Mouse (Mus musculus): ENCODE measurements around the gene Gfm2. TPM values are rescaled to one million over a fixed set of nuclear protein-coding genes. Genes with fewer than 3 reads are reported as not detected.
A peak's percentile ranks its signal among the peaks of the same experiment; 100 is the strongest.

The Gfm2 gene
- total and polyA plus RNA-seq, 2 experiments from 2014 or later = 21.4 to 23.3 TPM

DNA sequence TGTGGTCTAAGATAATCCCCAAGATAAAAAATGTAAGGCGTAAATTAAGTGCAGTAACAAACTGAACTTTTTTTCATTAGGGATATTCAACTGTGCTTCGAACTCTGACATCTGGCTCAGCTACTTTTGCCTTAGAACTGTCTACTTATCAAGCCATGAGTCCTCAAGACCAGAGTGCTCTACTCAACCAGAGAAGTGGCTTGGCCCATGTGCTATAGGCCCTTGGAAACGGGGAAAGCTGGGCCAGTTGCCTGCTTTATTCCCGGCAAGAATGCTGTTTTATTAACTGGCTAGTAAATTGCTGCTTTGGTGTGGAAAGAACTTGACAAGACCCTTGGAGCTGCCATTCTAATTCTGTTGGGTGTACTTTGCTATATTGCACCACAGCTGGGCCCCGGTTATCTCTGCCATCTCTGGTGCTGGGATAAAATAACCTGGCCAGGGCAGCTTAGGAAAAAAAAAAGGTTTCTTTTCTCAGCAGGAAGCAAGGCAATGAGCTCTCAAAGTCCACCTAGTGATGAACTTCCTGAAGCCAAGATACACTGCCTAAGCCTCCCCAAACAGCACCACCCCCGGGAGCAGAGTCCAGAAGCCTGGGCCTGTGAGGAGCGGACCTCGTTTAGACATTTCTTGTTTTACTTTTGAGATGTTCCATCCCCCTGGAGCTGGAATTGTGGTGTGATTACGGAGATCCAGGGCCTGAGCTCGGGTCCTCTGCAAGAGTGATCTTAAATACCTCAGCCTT, 38.0 kb downstream of the Gfm2 start:
- no peak for TF ChIP-seq CTCF (IDR thresholded peaks at IDR 0.05; ENCODE audit: low read depth)
- 85% methylated on average over 10 of the region's 10 CpGs for WGBS
- no peak for ATAC-seq
- Histone ChIP-seq H3K4me3 (ENCODE audit: low read length) (no peak overlapping the region), H3K9me3 (ENCODE audit: low read length) (no peaks in the 10 kb centered on the region), H3K36me3 (ENCODE audit: insufficient read depth, low read length) (peaks cover 61% of the 10 kb centered on the region), H3K4me1 (ENCODE audit: insufficient read depth, low read length) (no peaks in the 10 kb centered on the region), H3K27me3 (ENCODE audit: insufficient read depth, low read length) (no peaks in the 10 kb centered on the region), H3K27ac (no peak overlapping the region), H3K9ac (replicated peaks; ENCODE audit: low read length) (no peak overlapping the region), H3K4me2 (ENCODE audit: low read depth, low read length) (no peak overlapping the region)
- DNase-seq (ENCODE audit: low spot score) = no peak

GRCm38 (mm10) chr13:97176731-97177130, 39.0 kb downstream of the Gfm2 start:
- Histone ChIP-seq H3K27ac (no peak overlapping the region), H3K4me3 (ENCODE audit: low read length) (no peak overlapping the region), H3K27me3 (ENCODE audit: insufficient read depth, low read length) (no peaks in the 10 kb centered on the region), H3K4me2 (ENCODE audit: low read depth, low read length) (no peak overlapping the region), H3K9ac (replicated peaks; ENCODE audit: low read length) (no peak overlapping the region), H3K36me3 (ENCODE audit: insufficient read depth, low read length) (peaks cover 59% of the 10 kb centered on the region), H3K4me1 (ENCODE audit: insufficient read depth, low read length) (no peaks in the 10 kb centered on the region), H3K9me3 (ENCODE audit: low read length) (no peaks in the 10 kb centered on the region)
- no peak for TF ChIP-seq CTCF (IDR thresholded peaks at IDR 0.05; ENCODE audit: low read depth)
- DNase-seq (ENCODE audit: low spot score) (no peak), ATAC-seq (no peak)
- 84% methylated on average over 5 of the region's 5 CpGs for WGBS

DNA sequence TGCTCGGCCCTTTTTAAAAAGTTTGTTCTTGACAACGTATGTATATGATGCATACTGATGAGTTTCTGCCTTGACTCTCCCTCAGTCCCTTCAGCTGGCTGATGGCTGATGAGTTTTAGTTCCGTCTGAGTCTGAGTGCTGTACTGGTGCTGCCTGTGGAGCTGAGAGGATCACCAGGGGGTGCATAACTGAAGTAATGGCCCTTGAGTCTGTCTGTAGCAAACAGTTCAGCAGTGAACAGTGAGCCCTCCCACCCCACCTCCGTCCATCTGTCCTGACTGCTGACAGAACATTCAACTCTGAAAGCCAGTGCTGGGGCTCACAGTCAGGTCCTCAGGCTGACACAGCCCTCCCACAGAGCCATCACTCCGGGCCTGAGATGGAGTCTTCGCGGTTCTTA, 41.2 kb downstream of the Gfm2 start:
- Histone ChIP-seq H3K9me3 (ENCODE audit: low read length) (no peaks in the 10 kb centered on the region), H3K9ac (replicated peaks; ENCODE audit: low read length) (no peak overlapping the region), H3K4me2 (ENCODE audit: low read depth, low read length) (no peak overlapping the region), H3K27ac (no peak overlapping the region), H3K27me3 (ENCODE audit: insufficient read depth, low read length) (no peaks in the 10 kb centered on the region), H3K36me3 (ENCODE audit: insufficient read depth, low read length) (peaks cover 46% of the 10 kb centered on the region), H3K4me3 (ENCODE audit: low read length) (no peak overlapping the region), H3K4me1 (ENCODE audit: insufficient read depth, low read length) (no peaks in the 10 kb centered on the region)
- DNase-seq (ENCODE audit: low spot score) (no peak), ATAC-seq (no peak)
- 63% methylated on average over 7 of the region's 7 CpGs for WGBS
- TF ChIP-seq CTCF (IDR thresholded peaks at IDR 0.05; ENCODE audit: low read depth) = no peak

DNA sequence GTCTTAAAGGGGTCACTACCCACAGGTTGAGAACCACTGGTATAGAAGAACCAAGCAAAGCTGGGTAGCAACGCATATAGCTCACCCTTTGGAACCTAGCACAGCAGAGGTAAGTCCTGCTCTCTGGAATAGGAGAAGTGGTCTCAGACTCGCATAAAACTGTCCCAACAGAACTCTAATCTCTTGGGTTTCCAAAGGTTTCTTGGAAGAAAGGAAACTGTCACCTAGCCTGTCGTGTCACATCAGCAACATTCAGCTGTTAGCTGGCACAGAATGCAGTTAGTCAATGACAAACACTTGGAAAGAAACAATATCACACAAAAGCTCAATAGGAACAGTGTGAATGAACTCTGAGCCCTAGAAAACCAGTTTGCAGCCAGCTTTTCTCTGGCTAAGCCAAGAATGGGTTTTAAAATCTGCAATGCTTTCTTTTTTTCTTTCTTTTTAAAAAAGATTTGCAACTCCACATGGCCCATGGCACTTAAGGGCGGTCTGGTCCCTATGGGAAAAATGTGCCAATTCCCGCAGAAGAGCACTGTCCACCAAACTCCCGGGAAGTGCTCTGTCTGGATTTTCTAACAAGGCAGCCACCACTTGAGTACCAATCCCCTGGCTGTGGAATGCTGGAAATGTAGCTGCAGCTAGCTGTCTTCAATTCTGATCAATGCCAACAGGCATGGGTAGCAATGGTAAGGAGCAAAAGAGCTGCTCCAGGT, 42.5 kb downstream of the Gfm2 start:
- DNase-seq (ENCODE audit: low spot score) (no peak), ATAC-seq (no peak)
- H3K9me3 ChIP-seq (ENCODE audit: low read length) = no peaks in the 10 kb centered on the region
- no peak overlapping the region for H3K4me2 ChIP-seq (ENCODE audit: low read depth, low read length)
- no peak overlapping the region for H3K27ac ChIP-seq
- H3K4me3 ChIP-seq (ENCODE audit: low read length) = no peak overlapping the region
- WGBS = 57% methylated on average over 6 of the region's 6 CpGs
- no peaks in the 10 kb centered on the region for H3K27me3 ChIP-seq (ENCODE audit: insufficient read depth, low read length)
- no peak for TF ChIP-seq CTCF (IDR thresholded peaks at IDR 0.05; ENCODE audit: low read depth)
- no peak overlapping the region for H3K9ac ChIP-seq (replicated peaks; ENCODE audit: low read length)
- peaks cover 34% of the 10 kb centered on the region for H3K36me3 ChIP-seq (ENCODE audit: insufficient read depth, low read length)
- no peaks in the 10 kb centered on the region for H3K4me1 ChIP-seq (ENCODE audit: insufficient read depth, low read length)

DNA sequence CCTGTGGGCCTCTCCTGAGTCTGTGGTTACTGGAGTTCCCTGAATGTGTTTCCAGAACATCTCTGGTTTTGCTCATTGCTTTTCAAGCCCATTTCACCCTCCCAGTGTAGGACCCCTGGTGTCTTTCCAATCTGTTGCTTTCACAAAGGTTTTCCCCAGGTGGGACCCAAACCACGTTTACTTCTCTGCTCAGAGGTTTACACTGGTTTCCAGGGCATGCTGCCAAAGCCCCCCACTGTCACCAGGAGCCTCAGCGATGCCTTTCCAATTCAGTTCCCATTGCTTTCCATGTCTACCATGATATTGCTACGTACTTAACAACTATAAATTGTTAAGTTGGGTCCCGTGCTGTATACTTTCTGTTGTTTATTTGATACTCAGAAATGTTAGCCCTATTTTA, 45.1 kb downstream of the Gfm2 start:
- Histone ChIP-seq H3K4me3 (ENCODE audit: low read length) (no peak overlapping the region), H3K9ac (replicated peaks; ENCODE audit: low read length) (no peak overlapping the region), H3K9me3 (ENCODE audit: low read length) (no peaks in the 10 kb centered on the region), H3K27me3 (ENCODE audit: insufficient read depth, low read length) (no peaks in the 10 kb centered on the region), H3K36me3 (ENCODE audit: insufficient read depth, low read length) (peaks cover 16% of the 10 kb centered on the region; the same call in 1 of the 2 replicates), H3K27ac (no peak overlapping the region), H3K4me1 (ENCODE audit: insufficient read depth, low read length) (no peaks in the 10 kb centered on the region), H3K4me2 (ENCODE audit: low read depth, low read length) (no peak overlapping the region)
- ATAC-seq (no peak), DNase-seq (ENCODE audit: low spot score) (no peak)
- 57% methylated on average over 4 of the region's 4 CpGs for WGBS
- no peak for TF ChIP-seq CTCF (IDR thresholded peaks at IDR 0.05; ENCODE audit: low read depth)

DNA sequence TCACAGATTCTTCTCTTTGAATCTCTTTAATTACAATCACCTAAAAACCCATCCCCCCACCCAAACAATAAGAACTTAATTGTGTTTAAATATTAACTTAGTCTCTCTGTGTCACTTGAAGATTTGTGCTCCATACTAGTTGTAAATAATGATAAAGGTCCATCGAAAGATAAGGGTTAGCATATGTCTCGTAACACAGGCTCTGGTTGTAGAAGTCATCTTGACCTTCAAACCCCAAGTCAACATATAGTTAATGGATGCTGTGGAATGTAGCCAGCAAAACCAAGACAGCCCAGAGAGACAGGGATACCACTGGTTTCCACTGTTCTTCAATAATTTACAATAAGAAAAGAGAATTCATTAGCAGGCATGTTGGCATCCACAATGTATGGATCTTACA, 46.4 kb downstream of the Gfm2 start:
- no peak overlapping the region for H3K4me3 ChIP-seq (ENCODE audit: low read length)
- no peaks in the 10 kb centered on the region for H3K4me1 ChIP-seq (ENCODE audit: insufficient read depth, low read length)
- DNase-seq (ENCODE audit: low spot score) = no peak
- H3K36me3 ChIP-seq (ENCODE audit: insufficient read depth, low read length) = peaks cover 11% of the 10 kb centered on the region; the same call in 1 of the 2 replicates
- H3K4me2 ChIP-seq (ENCODE audit: low read depth, low read length) = no peak overlapping the region
- no peak overlapping the region for H3K27ac ChIP-seq
- no peak overlapping the region for H3K9ac ChIP-seq (replicated peaks; ENCODE audit: low read length)
- H3K27me3 ChIP-seq (ENCODE audit: insufficient read depth, low read length) = no peaks in the 10 kb centered on the region
- ATAC-seq = no peak
- no peak for TF ChIP-seq CTCF (IDR thresholded peaks at IDR 0.05; ENCODE audit: low read depth)
- no peaks in the 10 kb centered on the region for H3K9me3 ChIP-seq (ENCODE audit: low read length)
- over 99% methylated on average over 2 of the region's 2 CpGs for WGBS

DNA sequence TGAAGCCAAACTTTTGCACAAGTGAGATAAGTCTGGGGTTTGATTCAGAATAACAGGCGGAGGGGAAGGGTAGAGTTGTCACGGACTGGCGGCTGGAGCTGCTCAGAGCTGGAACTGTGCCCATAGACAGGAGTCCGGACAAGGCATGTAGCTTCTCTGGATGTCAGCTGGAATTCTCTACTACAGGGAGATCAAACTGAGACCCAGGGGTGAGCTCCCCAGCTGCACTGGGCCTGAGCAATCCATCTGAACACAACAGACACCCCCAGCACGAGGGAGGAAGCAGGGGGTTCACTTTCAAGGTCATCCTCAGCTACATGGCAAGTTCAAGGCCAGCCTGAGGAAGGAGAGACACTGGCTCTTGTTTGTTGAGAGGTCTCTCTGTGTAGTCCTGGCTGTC, 46.9 kb downstream of the Gfm2 start:
- Histone ChIP-seq H3K9me3 (ENCODE audit: low read length) (no peaks in the 10 kb centered on the region), H3K9ac (replicated peaks; ENCODE audit: low read length) (no peak overlapping the region), H3K36me3 (ENCODE audit: insufficient read depth, low read length) (peaks cover 8% of the 10 kb centered on the region; the same call in 1 of the 2 replicates), H3K4me1 (ENCODE audit: insufficient read depth, low read length) (no peaks in the 10 kb centered on the region), H3K4me3 (ENCODE audit: low read length) (no peak overlapping the region), H3K4me2 (ENCODE audit: low read depth, low read length) (no peak overlapping the region), H3K27ac (no peak overlapping the region), H3K27me3 (ENCODE audit: insufficient read depth, low read length) (no peaks in the 10 kb centered on the region)
- DNase-seq (ENCODE audit: low spot score) = peak; percentile 18
- no peak for TF ChIP-seq CTCF (IDR thresholded peaks at IDR 0.05; ENCODE audit: low read depth)
- ATAC-seq = no peak
- 42% methylated on average over 5 of the region's 5 CpGs for WGBS

Data from hindbrain, postnatal 0 days (tissue).